Mouse (Mus musculus): ENCODE measurements around the gene Mkrn1. TPM values are rescaled to one million over a fixed set of nuclear protein-coding genes. Genes with fewer than 3 reads are reported as not detected.

The Mkrn1 gene
- polyA plus RNA-seq, 1 experiment from 2014 or later = 229 TPM

DNA sequence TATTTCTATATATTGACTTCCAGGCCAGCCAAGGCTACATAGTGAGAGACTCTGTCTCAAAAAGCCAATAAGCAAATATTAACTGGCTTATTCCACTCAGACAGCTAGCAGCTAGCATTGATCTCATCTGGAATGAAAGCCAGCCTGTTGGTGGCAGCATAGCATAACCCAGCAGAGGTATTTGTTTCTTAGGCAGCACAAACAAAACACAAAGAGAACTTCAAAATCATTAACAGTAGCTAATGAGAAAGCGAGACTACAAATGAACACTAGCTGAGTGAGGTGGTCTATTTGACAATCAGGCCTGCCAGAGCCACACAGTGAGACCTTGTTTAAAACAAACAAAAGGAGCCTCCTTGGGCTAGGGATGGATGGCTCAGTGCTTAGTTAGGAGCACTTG is 6.2 kb downstream of the Mkrn1 start:
- no peak overlapping the region for H3K9ac ChIP-seq
- H3K36me3 ChIP-seq (replicated peaks) = peaks cover 36% of the 10 kb centered on the region
- H3K4me1 ChIP-seq (replicated peaks) = peaks cover 37% of the 10 kb centered on the region
- H3K27ac ChIP-seq (replicated peaks) = 0 out of 2 replicates have a peak overlapping the region, but pooled peaks have one; percentile 10
- no peak overlapping the region for H3K4me3 ChIP-seq (replicated peaks)
- no peak for ATAC-seq (ENCODE audit: insufficient read depth)
- no peak overlapping the region for H3K4me2 ChIP-seq
- peaks cover 7% of the 10 kb centered on the region; the same call in 1 of the 2 replicates for H3K27me3 ChIP-seq
- H3K9me3 ChIP-seq (replicated peaks) = no peaks in the 10 kb centered on the region
- 85% methylated on average over 1 of the region's 1 CpGs for WGBS (ENCODE audit: insufficient replicate concordance)

DNA sequence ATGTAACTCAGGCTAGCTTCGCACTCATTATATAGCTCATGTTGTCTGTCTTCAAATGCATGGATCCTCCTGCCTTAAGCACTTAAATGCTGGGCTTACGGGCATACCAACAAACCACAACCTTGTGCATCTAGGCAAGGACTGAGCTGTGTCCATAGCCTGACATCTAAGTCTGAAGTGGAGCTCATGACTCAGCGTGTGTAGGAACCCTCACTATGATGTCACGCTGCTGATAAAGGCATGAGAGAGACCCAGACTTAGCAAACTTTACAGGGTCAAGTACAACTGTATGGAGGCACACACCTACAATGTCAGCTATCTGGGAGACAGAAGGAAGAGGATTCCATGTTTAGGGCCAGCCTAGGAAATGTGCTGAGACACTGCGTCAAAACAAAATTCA is 13.8 kb downstream of the Mkrn1 start:
- 71% methylated on average over 5 of the region's 5 CpGs for WGBS (ENCODE audit: insufficient replicate concordance)
- H3K36me3 ChIP-seq (replicated peaks) = peaks cover 92% of the 10 kb centered on the region
- H3K27ac ChIP-seq (replicated peaks) = no peak overlapping the region
- H3K4me2 ChIP-seq = no peak overlapping the region
- no peak overlapping the region for H3K9ac ChIP-seq
- ATAC-seq (ENCODE audit: insufficient read depth) = no peak
- no peak overlapping the region for H3K4me3 ChIP-seq (replicated peaks)
- H3K4me1 ChIP-seq (replicated peaks) = no peaks in the 10 kb centered on the region
- no peaks in the 10 kb centered on the region for H3K27me3 ChIP-seq
- no peaks in the 10 kb centered on the region for H3K9me3 ChIP-seq (replicated peaks)

DNA sequence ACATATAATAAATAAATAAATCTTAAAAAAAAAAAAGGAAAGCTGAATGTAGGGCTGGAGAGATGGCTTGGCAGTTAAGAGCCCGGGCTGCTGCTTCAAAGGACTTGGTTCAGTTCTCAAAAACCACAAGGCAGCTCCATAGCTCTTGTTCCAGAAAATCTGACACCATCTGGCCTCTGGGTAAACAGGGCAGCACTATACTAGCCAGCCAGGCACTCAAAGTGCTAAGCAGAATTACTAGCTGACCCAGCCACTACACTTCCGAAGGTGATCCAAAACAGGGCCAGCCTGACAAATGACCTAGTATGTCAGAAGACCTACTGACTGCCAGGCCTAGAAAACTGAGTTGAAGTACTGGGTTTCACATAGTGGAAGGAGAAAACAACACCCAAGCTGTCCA is 17.1 kb downstream of the Mkrn1 start:
- H3K4me2 ChIP-seq = no peak overlapping the region
- H3K27ac ChIP-seq (replicated peaks) = no peak overlapping the region
- no peaks in the 10 kb centered on the region for H3K9me3 ChIP-seq (replicated peaks)
- no peaks in the 10 kb centered on the region for H3K27me3 ChIP-seq
- no peak overlapping the region for H3K4me3 ChIP-seq (replicated peaks)
- no peak for ATAC-seq (ENCODE audit: insufficient read depth)
- H3K36me3 ChIP-seq (replicated peaks) = peaks cover 96% of the 10 kb centered on the region
- no peak overlapping the region for H3K9ac ChIP-seq
- no peaks in the 10 kb centered on the region for H3K4me1 ChIP-seq (replicated peaks)
- 81% methylated on average over 2 of the region's 2 CpGs for WGBS (ENCODE audit: insufficient replicate concordance)

DNA sequence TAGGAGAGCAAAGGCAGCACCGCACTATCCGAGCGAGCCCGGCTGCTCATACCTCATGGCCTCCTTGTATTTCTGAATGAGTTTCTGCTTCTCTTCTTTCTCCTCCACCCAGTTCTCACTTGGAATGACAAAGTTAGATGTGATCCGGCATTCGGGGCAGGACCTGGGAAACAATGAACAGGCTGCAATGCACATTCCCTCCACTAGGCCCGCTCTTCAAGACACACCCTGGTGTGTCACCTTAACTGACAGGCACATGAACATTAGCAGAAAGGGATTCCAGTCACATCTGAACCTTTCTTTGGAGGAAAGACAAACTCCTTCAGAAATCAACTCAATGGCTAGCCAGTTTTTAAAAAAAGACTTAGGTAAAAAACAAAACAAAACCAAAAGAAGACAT is 19.9 kb downstream of the Mkrn1 start:
- no peak for ATAC-seq (ENCODE audit: insufficient read depth)
- Histone ChIP-seq H3K27ac (replicated peaks) (no peak overlapping the region), H3K36me3 (replicated peaks) (peaks cover 95% of the 10 kb centered on the region)

DNA sequence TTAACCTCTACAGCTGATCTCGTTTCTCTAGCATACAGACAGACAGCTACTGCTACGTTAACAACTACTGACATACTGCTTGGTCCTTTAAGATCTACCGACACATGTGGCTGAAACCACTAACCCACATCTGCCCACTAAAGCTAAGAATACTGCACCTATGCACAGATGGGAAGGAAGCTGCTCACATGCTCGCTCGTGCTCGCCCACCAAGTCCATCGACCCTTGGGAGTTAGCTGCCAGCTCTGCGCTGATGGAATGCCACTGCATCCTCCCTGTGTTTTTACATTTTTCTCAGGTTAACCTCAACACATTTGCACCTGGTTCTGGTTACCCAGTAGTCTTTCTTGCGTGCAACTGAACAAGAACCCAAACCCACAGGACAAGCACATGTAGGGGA is 21.9 kb downstream of the Mkrn1 start:
- Histone ChIP-seq H3K36me3 (replicated peaks) (peaks cover 82% of the 10 kb centered on the region), H3K4me3 (replicated peaks) (no peak overlapping the region), H3K9ac (no peak overlapping the region), H3K4me2 (no peak overlapping the region), H3K4me1 (replicated peaks) (no peaks in the 10 kb centered on the region), H3K27ac (replicated peaks) (no peak overlapping the region), H3K27me3 (no peaks in the 10 kb centered on the region), H3K9me3 (replicated peaks) (no peaks in the 10 kb centered on the region)
- WGBS (ENCODE audit: insufficient replicate concordance) = 70% methylated on average over 9 of the region's 9 CpGs
- no peak for ATAC-seq (ENCODE audit: insufficient read depth)

More for the DNA sequence above, 19.9 kb downstream of the Mkrn1 start:
- Histone ChIP-seq H3K27me3 (no peaks in the 10 kb centered on the region), H3K4me3 (replicated peaks) (no peak overlapping the region), H3K4me2 (no peak overlapping the region), H3K9me3 (replicated peaks) (no peaks in the 10 kb centered on the region), H3K4me1 (replicated peaks) (no peaks in the 10 kb centered on the region), H3K9ac (no peak overlapping the region)
- WGBS (ENCODE audit: insufficient replicate concordance) = 84% methylated on average over 7 of the region's 7 CpGs

DNA sequence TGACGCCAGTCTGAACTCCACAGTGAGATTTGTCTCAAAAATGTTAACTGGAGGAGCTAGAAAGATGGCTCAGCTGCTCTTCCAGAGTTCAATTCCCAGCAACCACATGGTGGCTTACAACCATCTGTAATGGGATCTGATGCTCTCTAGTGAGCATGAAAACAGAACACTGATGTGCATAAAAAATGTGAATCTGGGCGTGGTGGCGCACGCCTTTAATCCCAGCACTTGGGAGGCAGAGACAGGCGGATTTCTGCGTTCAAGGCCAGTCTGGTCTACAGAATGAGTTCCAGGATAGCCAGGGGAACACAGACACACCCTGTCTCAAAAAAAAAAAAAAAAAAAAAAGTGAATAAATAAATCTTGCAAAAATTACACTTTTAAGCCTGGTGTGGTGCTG is 23.2 kb downstream of the Mkrn1 start:
- no peak for ATAC-seq (ENCODE audit: insufficient read depth)
- Histone ChIP-seq H3K27ac (replicated peaks) (no peak overlapping the region), H3K9me3 (replicated peaks) (no peaks in the 10 kb centered on the region), H3K4me1 (replicated peaks) (no peaks in the 10 kb centered on the region), H3K4me3 (replicated peaks) (no peak overlapping the region), H3K36me3 (replicated peaks) (peaks cover 69% of the 10 kb centered on the region), H3K4me2 (no peak overlapping the region), H3K9ac (no peak overlapping the region), H3K27me3 (no peaks in the 10 kb centered on the region)
- WGBS (ENCODE audit: insufficient replicate concordance) = 84% methylated on average over 6 of the region's 6 CpGs

DNA sequence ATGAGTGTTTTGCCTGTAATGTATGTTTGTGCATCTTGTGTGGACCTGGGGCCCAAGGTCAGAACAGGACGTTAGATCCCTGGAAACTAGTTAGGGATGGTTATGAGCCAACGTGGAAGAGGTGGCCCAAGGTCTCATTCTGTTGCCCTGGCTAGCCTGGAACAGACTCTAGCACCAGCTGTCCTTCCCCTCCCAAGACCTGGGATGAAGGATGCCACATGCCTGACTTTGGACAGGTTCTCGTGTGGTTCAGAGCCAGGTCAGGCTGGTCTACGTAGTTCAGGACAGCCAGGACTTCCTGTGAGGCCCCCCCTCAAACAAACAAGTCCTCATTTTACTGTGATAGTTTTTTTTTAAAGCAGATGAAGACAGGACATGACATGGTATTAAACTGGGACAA is 24.3 kb downstream of the Mkrn1 start:
- H3K36me3 ChIP-seq (replicated peaks) = peaks cover 58% of the 10 kb centered on the region
- H3K9ac ChIP-seq = no peak overlapping the region
- 75% methylated on average over 4 of the region's 4 CpGs for WGBS (ENCODE audit: insufficient replicate concordance)
- H3K4me1 ChIP-seq (replicated peaks) = no peaks in the 10 kb centered on the region
- no peaks in the 10 kb centered on the region for H3K9me3 ChIP-seq (replicated peaks)
- no peak overlapping the region for H3K27ac ChIP-seq (replicated peaks)
- no peak overlapping the region for H3K4me2 ChIP-seq
- H3K27me3 ChIP-seq = no peaks in the 10 kb centered on the region
- no peak overlapping the region for H3K4me3 ChIP-seq (replicated peaks)
- ATAC-seq (ENCODE audit: insufficient read depth) = no peak

DNA sequence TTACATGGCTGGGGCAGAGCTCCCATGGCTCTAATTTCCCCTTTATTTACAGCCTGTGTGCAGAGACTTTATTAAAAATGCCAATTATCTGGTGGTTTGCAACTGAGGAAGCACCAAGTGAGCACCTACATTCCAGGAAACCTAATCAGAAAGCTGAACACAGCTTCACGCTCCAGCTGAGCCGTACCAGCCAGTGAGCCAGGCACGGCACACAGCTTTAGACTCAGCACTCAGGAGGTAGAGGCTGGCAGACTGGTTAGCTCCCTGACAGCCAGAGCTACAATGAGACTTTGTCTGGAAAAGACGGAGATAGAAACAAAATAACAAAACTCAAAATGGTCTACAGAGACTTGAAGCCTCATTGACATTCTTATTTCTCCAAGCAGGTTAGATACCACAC is 24.8 kb downstream of the Mkrn1 start:
- Histone ChIP-seq H3K9ac (no peak overlapping the region), H3K27me3 (no peaks in the 10 kb centered on the region), H3K4me3 (replicated peaks) (no peak overlapping the region), H3K27ac (replicated peaks) (no peak overlapping the region), H3K4me2 (no peak overlapping the region), H3K9me3 (replicated peaks) (no peaks in the 10 kb centered on the region), H3K4me1 (replicated peaks) (no peaks in the 10 kb centered on the region), H3K36me3 (replicated peaks) (peaks cover 55% of the 10 kb centered on the region)
- WGBS (ENCODE audit: insufficient replicate concordance) = 87% methylated on average over 4 of the region's 4 CpGs
- no peak for ATAC-seq (ENCODE audit: insufficient read depth)

DNA sequence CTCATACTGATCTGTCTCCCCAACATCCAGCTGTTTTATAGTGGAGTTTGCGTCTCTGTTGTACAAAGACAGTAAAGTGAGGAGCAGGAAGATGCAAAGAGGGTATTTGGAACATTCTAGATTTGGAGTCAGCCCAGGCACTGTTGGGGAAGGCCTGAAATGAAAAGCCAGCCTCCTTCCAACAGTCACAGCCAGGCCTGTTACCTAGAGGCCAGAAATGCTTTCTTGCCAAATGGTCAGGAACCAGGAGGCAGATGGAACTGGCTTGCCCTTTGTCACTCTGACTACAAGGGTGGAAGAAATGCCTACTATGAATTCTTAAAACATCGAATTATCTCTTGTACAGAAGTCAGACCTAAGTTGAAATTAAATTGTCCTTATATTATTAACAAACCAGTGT is 30.3 kb downstream of the Mkrn1 start:
- H3K4me1 ChIP-seq (replicated peaks) = no peaks in the 10 kb centered on the region
- peaks cover 5% of the 10 kb centered on the region for H3K36me3 ChIP-seq (replicated peaks)
- no peak overlapping the region for H3K4me3 ChIP-seq (replicated peaks)
- no peaks in the 10 kb centered on the region for H3K9me3 ChIP-seq (replicated peaks)
- H3K27ac ChIP-seq (replicated peaks) = no peak overlapping the region
- no peak for ATAC-seq (ENCODE audit: insufficient read depth)
- no peak overlapping the region for H3K4me2 ChIP-seq
- WGBS (ENCODE audit: insufficient replicate concordance) = 76% methylated on average over 2 of the region's 2 CpGs
- no peak overlapping the region for H3K9ac ChIP-seq
- peaks cover 18% of the 10 kb centered on the region; the same call in 1 of the 2 replicates for H3K27me3 ChIP-seq

DNA sequence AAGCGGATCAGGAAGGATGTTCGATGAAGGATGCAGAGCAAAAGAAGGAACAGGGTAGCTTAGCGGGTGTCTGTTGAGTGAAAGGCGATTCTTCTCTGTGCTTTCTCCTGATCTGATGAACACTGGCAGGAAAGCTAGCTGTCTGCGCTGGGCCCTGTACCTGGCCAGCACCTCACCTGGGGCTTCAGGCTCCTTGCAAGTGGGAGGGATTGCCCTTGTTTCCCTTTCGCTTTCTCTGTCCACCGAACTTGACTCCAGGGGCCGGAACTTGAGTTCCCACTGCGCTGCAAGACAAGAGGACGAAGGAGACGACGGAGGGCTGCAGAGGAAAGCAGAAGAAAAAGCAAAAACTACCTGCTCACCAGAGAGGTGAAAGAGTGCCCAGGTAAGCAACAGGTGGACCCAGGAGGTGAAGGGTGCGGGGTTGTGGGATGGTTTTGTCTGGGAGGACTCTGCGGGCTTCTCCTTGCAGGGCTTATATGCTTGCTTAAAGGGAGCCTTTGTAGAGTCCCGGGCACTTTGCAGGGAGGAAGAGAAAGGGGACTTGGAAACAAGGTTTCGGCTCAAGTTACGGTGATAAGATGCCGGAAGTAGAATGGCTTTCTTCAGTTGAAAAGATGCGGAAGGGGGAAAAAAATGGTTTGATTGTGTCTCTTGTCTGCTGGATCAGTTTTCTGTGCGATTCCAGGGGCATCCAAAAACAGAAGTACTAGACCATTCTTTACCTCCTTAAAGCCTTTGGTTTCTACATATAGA is 39.0 kb downstream of the Mkrn1 start, which contains the start of gene Rab19:
Rab19 (plus strand) TSS at position 51 of the 756 bp plus-strand sequence.
- H3K4me1 ChIP-seq (replicated peaks) = peaks cover 16% of the 10 kb centered on the region
- no peak within 1 kb of the TSS for H3K27ac ChIP-seq (replicated peaks)
- H3K4me2 ChIP-seq = peak within 1 kb of the TSS; percentile 58
- 3% methylated on average over 20 of the region's 20 CpGs for WGBS (ENCODE audit: insufficient replicate concordance)
- peaks cover 76% of the 10 kb centered on the region for H3K27me3 ChIP-seq
- no peak within 1 kb of the TSS for H3K9ac ChIP-seq
- no peaks in the 10 kb centered on the region for H3K36me3 ChIP-seq (replicated peaks)
- peak within 1 kb of the TSS; percentile 43 for H3K4me3 ChIP-seq (replicated peaks)
- no peaks in the 10 kb centered on the region for H3K9me3 ChIP-seq (replicated peaks)
- ATAC-seq (ENCODE audit: insufficient read depth) = no peak

DNA sequence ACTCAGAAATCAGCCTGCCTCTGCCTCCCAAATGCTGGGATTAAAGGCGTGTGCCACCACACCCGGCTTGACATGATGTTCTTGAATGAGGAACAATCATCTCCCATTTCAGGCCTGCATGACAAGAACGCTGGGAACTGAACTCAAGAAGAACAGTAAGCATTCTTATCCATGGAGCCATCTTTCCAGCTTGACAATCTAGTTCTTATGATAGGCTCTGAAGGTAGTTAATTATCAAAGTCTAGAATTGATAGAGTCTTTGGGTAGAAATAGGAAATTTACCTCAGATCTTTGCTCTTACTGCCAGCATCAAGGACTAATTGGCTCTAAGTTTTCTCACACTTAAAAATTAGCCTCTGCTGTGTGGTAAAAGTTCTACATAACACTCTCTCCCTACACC is 40.0 kb downstream of the Mkrn1 start:
- no peaks in the 10 kb centered on the region for H3K36me3 ChIP-seq (replicated peaks)
- no peak overlapping the region for H3K9ac ChIP-seq
- H3K4me1 ChIP-seq (replicated peaks) = peaks cover 23% of the 10 kb centered on the region
- no peak overlapping the region for H3K27ac ChIP-seq (replicated peaks)
- no peaks in the 10 kb centered on the region for H3K9me3 ChIP-seq (replicated peaks)
- WGBS (ENCODE audit: insufficient replicate concordance) = 55% methylated on average over 3 of the region's 3 CpGs
- no peak for ATAC-seq (ENCODE audit: insufficient read depth)
- H3K4me2 ChIP-seq = no peak overlapping the region
- peaks cover 79% of the 10 kb centered on the region for H3K27me3 ChIP-seq
- H3K4me3 ChIP-seq (replicated peaks) = no peak overlapping the region

DNA sequence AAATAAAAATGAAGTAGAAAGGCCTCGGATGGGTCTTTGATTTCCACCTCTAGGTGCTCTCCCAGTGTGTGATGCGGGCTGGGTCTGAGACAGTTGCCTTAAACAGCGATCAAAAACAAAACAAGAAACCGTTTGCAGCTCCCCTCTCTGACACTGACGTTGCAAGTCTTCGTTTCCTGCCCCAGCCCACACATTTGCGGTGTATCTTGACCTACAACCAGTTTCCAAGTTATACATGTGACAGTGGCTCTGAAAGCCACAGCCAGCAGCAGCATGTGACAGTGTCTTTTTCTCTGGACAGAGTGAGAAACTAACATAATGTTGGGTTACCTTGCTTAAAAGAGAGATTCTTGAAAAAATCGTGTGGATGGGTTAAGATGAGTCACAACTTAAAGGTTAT is 40.5 kb downstream of the Mkrn1 start:
- Histone ChIP-seq H3K9me3 (replicated peaks) (no peaks in the 10 kb centered on the region), H3K9ac (no peak overlapping the region), H3K36me3 (replicated peaks) (no peaks in the 10 kb centered on the region), H3K4me1 (replicated peaks) (peaks cover 23% of the 10 kb centered on the region), H3K27ac (replicated peaks) (no peak overlapping the region), H3K27me3 (peaks cover 76% of the 10 kb centered on the region), H3K4me3 (replicated peaks) (no peak overlapping the region), H3K4me2 (peak overlapping the region; percentile 10; the same call in 1 of the 2 replicates)
- no peak for ATAC-seq (ENCODE audit: insufficient read depth)
- 25% methylated on average over 8 of the region's 8 CpGs for WGBS (ENCODE audit: insufficient replicate concordance)

Measured in liver, embryonic 15.5 days (tissue).